Mouse (Mus musculus): ENCODE measurements around the gene Cntrl.

Gene Cntrl

DNA sequence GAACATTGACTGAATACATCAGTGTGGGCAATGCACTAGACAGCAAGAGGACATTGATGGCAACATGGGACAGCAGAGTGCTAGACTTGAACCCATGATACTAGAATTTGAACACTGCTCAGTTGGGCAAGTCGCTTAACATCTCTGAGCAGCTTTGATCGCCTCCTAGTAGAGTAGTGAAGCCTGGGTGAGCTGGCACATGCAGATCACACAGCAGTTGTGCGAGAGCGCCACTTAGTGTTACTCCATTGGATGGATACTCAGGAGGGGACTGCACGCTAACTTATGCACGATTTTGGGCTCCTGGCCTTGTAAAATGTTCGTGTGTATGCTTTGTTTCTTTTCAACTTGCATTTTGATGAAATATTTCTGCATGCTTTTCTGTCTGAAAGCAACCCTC, 15.4 kb downstream of the Cntrl start:
- DNase-seq (ENCODE audit: low spot score): no peak

GRCm38 (mm10) chr2:35131491-35131890, 22.2 kb downstream of the Cntrl start:
- no peak for DNase-seq (ENCODE audit: low spot score)

GRCm38 (mm10) chr2:35131991-35132661, 22.8 kb downstream of the Cntrl start:
- peak; percentile 93 for DNase-seq (ENCODE audit: low spot score)

DNA sequence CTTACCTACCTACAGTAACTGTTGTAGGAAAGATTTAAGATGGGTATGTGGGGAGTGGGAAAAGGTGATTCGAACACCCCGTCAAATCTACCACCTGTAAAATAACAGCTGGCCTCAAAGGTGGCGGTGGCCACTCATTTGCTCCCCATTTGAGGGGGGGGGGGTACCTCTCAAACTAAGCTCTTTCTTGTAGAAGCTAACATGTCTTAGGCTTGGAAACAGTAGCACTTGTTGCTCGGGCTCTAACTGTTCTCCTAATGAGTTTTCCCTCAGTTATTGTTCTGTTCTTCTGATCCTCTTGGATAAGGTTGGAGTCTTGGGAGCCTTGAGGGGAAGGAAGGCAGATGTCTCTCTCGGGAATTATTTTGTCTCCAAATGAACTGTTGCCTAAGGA, 23.4 kb downstream of the Cntrl start:
- DNase-seq (ENCODE audit: low spot score): peak; percentile 8

- no peak for DNase-seq (ENCODE audit: low spot score)
Measured at GRCm38 (mm10) chr2:35133891-35134290, 24.6 kb downstream of the Cntrl start.

DNA sequence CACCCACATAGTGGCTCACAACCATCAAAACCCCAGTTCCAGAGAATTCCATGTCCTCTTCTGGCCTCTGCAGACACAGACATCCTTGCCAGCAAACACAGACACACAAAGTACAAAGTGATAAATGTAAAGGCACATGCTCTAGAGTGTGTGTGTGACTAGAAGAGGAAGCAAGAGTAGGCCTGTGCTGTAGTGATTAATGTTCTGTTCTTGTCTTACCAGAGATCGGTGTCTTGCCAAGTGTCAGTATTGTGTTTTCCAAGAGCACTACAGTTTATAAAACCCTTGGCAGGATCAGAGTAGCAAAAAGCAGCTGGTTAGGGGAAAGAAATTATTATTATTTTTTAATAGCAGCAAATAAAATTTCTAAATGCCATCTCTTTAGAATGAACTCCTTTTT, 29.3 kb downstream of the Cntrl start:
- no peak for DNase-seq (ENCODE audit: low spot score)

DNA sequence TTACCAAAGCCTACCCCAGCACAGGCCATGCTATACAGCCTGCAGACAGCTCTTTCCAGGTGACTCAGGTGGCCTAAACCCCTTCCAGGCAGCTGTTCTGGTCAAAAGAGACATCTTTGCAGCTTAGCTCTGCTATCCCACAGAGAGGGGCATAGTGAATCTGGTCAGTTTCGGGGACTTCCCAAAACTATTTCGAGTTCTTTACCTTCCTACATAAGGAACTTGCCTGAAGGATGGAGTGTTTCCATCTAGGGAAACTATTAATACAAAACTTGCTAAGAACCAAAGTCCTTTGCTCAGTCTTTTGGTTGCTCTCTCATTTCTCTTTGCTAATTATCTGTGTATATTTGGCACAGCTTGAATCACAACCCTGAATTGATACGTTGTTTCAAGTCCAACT, 32.4 kb downstream of the Cntrl start:
- no peak for DNase-seq (ENCODE audit: low spot score)

DNA sequence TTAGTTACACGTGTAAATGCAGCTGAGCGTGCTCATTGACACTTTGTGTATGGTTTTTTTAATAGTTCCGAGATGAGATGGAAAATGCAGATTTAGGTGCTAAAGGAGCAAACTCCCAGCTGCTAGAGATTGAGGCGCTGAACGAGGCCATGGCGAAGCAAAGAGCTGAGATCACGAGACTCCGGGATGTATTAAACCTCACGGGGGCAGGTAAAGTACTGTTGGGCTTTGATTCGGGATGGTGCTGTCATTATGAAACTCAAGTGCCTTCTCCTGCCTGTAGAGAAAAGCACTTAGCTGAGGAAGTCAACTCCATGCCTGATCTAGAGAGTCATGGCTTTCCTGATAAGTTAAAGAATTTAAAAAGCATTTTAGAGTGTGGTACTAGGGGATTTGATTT, 39.5 kb downstream of the Cntrl start:
- no peak for DNase-seq (ENCODE audit: low spot score)

GRCm38 (mm10) chr2:35151303-35151882, 42.1 kb downstream of the Cntrl start:
- no peak for DNase-seq (ENCODE audit: low spot score)

DNA sequence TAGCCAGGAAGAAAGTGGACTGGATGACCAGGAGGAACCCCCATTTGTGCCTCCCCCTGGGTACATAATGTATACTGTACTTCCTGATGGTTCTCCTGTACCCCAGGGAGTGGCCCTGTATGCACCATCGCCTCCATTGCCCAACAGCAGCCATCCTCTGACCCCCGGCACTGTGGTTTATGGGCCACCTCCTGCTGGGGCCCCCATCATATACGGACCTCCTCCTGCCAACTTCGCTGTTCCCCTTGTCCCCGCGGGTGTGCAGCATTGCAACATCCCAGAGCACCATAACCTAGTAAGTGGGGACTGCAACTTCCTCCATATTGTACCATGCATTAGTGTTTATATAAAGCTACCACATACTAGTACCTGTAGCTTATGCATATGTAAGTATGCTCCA, 43.9 kb downstream of the Cntrl start:
- no peak for DNase-seq (ENCODE audit: low spot score)

DNA sequence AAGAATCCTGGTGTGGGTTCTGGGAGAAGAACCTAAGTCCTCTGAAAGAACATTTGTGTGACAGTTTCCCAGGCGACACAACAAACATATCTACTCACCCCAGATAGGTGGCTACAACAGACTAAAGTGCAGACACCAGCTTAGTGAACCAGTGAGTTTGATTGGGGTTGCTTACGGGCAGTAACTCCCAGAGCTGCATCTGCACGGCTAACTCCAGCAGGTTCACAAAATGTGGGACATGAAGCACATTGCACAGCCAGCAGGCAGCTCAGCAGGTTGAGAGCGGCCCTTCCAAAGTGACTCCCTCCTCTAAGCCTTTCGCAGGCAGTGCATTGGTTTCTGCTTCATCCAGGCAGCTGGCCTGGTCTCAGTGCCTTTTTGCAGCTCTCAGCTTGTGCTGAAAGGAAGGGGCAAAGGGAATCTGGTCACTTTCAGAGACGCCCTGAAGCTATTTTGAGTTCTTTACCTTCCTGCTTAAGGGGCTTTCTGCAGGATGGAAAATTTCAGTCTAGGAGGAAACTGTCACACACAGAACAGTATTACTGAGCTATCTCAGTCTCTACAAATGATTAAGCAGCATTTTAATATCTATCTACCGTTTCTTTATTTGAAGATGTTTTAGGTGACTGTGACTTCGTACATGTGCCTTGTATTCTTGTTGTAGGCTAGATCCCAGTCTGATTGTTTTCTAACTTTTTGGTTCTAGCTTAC, 44.7 kb downstream of the Cntrl start:
- no peak for DNase-seq (ENCODE audit: low spot score)

DNA sequence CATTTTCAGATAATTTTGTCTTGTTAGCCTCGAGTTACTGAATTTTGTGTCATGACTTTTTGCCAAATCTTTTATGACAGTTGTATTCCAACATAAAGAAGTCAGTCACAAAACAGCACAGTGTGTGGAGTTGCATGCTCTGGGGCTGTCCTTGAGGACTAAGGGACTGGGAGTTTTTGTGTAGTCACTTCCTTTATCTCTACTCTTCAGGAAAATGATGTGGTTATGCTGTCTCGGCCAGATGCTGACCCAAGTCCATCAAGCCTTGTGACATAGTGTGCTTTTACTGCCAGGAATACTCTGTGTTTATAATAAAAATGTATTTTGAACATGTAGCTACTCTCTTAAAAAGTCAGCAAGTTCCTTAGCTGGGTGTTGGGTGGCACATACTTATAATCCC, 47.7 kb downstream of the Cntrl start:
- no peak for DNase-seq (ENCODE audit: low spot score)

- DNase-seq (ENCODE audit: low spot score): no peak
Measured at GRCm38 (mm10) chr2:35157836-35158235, 48.5 kb downstream of the Cntrl start.

GRCm38 (mm10) chr2:35158358-35158757, 49.1 kb downstream of the Cntrl start:
- DNase-seq (ENCODE audit: low spot score): no peak

DNA sequence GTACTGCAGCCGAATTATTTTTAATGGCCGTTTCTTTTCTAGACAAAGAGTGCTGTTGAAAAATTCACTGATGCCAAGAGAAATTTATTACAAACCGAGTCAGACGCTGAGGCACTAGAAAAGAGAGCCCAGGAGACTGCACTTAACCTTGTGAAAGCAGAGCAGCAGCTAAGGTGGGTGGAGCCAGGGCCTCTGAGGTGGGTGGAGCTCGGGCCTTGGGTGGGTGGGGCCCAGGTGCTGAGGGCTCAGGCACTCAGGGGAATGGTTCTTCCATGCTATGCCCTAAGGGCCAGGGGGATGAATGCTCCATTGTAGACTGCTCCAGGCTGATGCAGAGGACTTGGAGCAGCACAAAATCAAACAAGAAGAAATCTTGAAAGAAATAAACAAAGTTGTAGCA, 50.9 kb downstream of the Cntrl start:
- DNase-seq (ENCODE audit: low spot score): peak; percentile 17

- no peak for DNase-seq (ENCODE audit: low spot score)
Measured at GRCm38 (mm10) chr2:35161846-35162488, 52.7 kb downstream of the Cntrl start.

GRCm38 (mm10) chr2:35163396-35163795, 54.1 kb downstream of the Cntrl start:
- DNase-seq (ENCODE audit: low spot score): no peak

DNA sequence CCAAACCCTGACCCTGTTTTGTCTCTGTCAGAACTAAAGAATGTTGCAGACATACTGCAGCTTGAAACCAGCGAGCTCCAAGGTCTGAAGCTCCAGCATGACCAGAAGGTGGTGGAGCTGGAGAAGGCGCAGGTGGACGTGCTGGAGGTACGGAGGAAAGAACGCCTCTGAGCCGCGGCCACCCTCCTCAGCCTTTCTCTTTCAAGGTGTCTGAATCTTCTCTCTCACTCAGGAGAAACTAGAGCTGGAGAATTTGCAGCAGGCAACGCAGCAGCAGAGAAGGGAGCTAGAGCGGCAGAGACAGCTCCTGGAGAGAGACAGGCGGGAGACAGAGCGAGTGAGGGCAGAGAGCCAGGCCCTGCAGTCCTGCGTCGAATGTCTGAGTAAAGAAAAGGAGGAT, 56.1 kb downstream of the Cntrl start:
- DNase-seq (ENCODE audit: low spot score): no peak

DNA sequence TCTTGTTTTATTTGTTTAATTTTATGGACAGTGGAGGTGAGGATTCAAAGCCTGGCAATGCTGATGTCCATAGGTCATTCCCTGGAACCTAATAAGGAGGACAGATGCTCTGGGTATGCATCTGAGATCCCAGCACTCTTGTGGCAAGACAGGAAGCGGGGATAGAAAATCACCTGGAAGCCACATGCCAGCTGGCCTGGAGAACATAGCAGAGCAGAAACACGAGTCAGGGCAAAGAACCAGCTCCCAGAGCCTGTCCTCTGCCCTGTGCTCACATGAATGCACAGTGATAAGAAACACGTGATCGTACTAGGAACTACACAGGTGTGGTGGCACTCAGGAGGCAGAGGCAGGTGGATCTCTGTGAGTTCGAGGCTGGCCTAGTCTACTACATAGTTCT, 57.5 kb downstream of the Cntrl start:
- DNase-seq (ENCODE audit: low spot score): no peak

GRCm38 (mm10) chr2:35169452-35169851, 60.2 kb downstream of the Cntrl start:
- DNase-seq (ENCODE audit: low spot score): no peak

DNA sequence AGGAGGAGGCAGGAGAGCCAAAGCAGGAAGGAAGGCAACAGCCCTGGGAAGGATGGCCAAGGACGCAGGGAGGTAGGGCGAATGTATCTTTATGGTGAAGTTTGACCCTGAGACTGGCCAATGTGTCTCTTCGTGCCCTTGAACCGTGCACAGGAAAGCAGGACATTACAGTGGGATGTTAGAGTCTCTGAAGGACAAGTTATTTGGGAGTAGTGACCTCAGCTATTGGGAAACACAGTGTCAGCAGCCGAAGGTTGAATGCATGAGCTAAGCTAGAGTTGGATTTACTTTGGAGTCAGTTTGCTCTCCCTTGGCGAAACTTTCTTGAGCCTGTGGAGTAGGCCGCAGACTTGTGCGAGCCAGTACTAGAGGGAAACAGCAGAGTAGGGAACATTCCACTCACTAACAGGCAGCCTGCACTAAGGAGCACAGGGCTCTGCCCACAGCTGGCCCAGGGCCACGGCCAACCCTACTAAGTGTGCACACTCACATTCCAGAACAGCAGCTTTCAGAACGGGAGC, 62.1 kb downstream of the Cntrl start:
- no peak for DNase-seq (ENCODE audit: low spot score)

DNA sequence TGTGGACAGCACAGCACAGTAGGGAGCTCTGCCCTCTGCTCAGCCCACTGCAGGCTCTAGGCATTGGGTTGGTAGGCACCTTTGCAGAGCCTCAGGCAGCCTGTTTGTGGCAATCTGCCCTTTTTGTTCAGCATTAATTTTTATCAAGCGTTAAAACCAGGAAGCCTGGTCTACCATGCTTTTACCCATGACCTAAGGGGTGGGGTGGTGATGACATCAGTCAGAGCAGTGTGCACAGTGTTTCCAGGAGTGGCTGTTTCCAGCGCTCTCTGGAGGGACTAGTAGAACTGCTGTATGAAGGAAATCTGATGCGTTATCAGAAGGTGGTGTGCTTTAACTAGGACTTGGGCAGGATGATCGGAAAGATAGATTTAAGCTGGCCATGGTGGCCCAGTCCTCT, 63.0 kb downstream of the Cntrl start:
- DNase-seq (ENCODE audit: low spot score): no peak

- no peak for DNase-seq (ENCODE audit: low spot score)
Measured at GRCm38 (mm10) chr2:35173666-35174065, 64.4 kb downstream of the Cntrl start.

Measured in c-Kit-positive CD71-positive TER-119-positive erythroid progenitor cells, embryonic 14.5 days (primary cell).